Mouse (Mus musculus) liver, embryonic 14.5 days (tissue): ENCODE results near the gene Igdcc3.
A peak's percentile ranks its signal among the peaks of the same experiment; 100 is the strongest.

ENCODE experiments used
- CTCF ChIP-seq: IDR thresholded peaks from 2 replicates; pipeline ENCODE4 v1.5.1; 2016; ENCODE audit warnings: antibody characterized with exemption, low read depth, control low read depth
- EP300 ChIP-seq: IDR thresholded peaks from 2 replicates; pipeline ENCODE4 v1.6.1; 2016; ENCODE audit warnings: antibody characterized with exemption, low read depth

DNA sequence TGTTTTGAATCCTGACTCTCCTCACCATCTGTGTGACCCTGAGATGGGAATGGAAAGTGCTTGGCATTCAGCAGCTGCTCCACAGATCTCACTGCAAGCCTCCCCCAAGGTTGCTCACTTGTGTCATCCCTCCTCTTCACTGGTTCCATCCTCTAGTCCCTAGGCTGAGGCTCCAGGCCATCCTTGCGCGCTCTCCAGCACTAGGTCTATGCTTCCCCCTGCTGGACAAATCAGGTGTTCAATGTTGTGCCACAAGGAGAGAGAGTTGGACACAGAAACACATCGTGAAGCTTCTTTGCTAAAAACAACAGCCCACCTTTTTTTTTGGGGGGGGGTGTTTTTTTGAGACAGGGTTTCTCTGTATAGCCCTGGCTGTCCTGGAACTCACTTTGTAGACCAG lies 20.1 kb upstream of the Igdcc3 start:
- TF ChIP-seq CTCF (peak; percentile 90), EP300 (no peak)
